Mouse (Mus musculus) cortical plate, adult 2 months (tissue): ENCODE measurements around the gene Acer3.

Experiments used
- CTCF ChIP-seq: fragments of 200-500 bp; IDR thresholded peaks from 2 replicates; pipeline ENCODE4 v1.5.1; 2011; ENCODE audit warnings: mild to moderate bottlenecking, control low read depth, low read length; ENCODE audit not compliant: insufficient read depth; ENCODE audit errors: extremely low read depth
- POLR2A ChIP-seq: fragments of 200-500 bp; IDR thresholded peaks from 2 replicates; pipeline ENCODE4 v1.6.1; 2011; ENCODE audit warnings: mild to moderate bottlenecking, low read length, control low read depth; ENCODE audit not compliant: insufficient read depth; ENCODE audit errors: extremely low read depth

DNA sequence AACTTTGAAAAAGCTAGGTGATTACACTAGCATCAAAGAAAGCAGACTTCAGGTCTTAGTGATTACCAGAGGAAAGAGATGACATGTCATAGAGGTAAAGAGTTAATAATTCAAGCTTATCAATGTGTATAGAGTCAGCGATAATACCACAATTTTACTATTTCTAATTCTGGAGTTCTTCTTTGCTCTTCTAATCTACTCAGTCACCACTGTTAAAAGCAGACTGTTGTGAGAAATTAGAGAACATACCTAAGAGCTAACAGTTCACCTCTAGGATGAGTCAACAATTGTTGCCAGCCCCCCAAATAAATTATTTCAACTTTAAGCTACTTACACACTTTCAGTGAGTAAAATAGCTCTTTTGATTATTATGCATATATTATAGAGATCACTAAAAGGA is 28.1 kb downstream of the Acer3 start:
- TF ChIP-seq CTCF, result no peak
- TF ChIP-seq POLR2A, result no peak
